ENCODE assay signal across 7 mouse cellular contexts in genomic region chr5:137290677-137291076, GRCm38 (mm10). TPM values are rescaled to one million over a fixed set of nuclear protein-coding genes. Genes with fewer than 3 reads are reported as not detected.
DNase-seq lines count a peak whose midpoint lies in the region; ATAC-seq and TF ChIP-seq lines count a peak whose summit lies in the region.

No protein-coding gene starts in this region.

- peak overlapping the region; percentile 64 for H3K4me3 ChIP-seq in heart, embryonic 10.5 days
- H3K4me3 ChIP-seq in kidney, postnatal 0 days (replicated peaks; ENCODE audit: low read depth, low read length): no peak overlapping the region

- DNase-seq in urinary bladder, postnatal 25 days (ENCODE audit: low spot score): peak; percentile 52
- DNase-seq in urinary bladder, postnatal 4 days (ENCODE audit: low spot score in 2 of 2): no peak
- DNase-seq in cerebellum, adult 9-11 months: peak; percentile 80
- DNase-seq in heart, embryonic 10.5 days (ENCODE audit: low spot score): peak; percentile 92
- no peak for DNase-seq in kidney, postnatal 0 days (ENCODE audit: low spot score)
- peak; percentile 87 for DNase-seq in spleen, postnatal 14 days (ENCODE audit: low spot score in 2 of 2)

- H3K36me3 ChIP-seq in heart, embryonic 10.5 days: peaks cover 7% of the 10 kb centered on the region
- H3K36me3 ChIP-seq in kidney, postnatal 0 days (ENCODE audit: insufficient read depth, low read length): peaks cover 6% of the 10 kb centered on the region; the same call in 1 of the 2 replicates

- H3K4me1 ChIP-seq in heart, embryonic 10.5 days: peaks cover 71% of the 10 kb centered on the region
- H3K4me1 ChIP-seq in kidney, postnatal 0 days (replicated peaks; ENCODE audit: insufficient read depth, low read length): peaks cover 29% of the 10 kb centered on the region

- no peak overlapping the region for H3K9ac ChIP-seq in kidney, postnatal 0 days (ENCODE audit: low read depth, low read length)

- 18% methylated on average over 15 of the region's 15 CpGs for WGBS in heart, embryonic 10.5 days
- WGBS in kidney, postnatal 0 days: 23% methylated on average over 15 of the region's 15 CpGs

- TF ChIP-seq CTCF in kidney, postnatal 0 days (IDR thresholded peaks at IDR 0.05; ENCODE audit: low read depth): peak; percentile 76

- ATAC-seq in kidney, postnatal 0 days (replicated peaks; ENCODE audit: low FRiP score, low read depth): no peak
- peak; percentile 24 for ATAC-seq in megakaryocyte, adult 5-6 weeks (ENCODE audit: poor library complexity, severe bottlenecking)

- H3K27me3 ChIP-seq in heart, embryonic 10.5 days (ENCODE audit: insufficient read depth, poor library complexity, severe bottlenecking): peaks cover 61% of the 10 kb centered on the region
- peaks cover 25% of the 10 kb centered on the region; the same call in 1 of the 2 replicates for H3K27me3 ChIP-seq in kidney, postnatal 0 days (ENCODE audit: insufficient read depth, low read length)

- H3K4me2 ChIP-seq in kidney, postnatal 0 days (ENCODE audit: low read length): no peak overlapping the region

- H3K9me3 ChIP-seq in heart, embryonic 10.5 days: no peaks in the 10 kb centered on the region
- no peaks in the 10 kb centered on the region for H3K9me3 ChIP-seq in kidney, postnatal 0 days (replicated peaks; ENCODE audit: low read length)

- H3K27ac ChIP-seq in heart, embryonic 10.5 days: peak overlapping the region; percentile 59
- H3K27ac ChIP-seq in kidney, postnatal 0 days: no peak overlapping the region

RNA-seq across cellular contexts. Expression of gene Ache, which starts 3.4 kb away (rescaled TPM):
- polyA plus RNA-seq in heart, embryonic 10.5 days (2016; fragmentation: Nextera tagmentation; extraction: Ambion mirVana): 10.7 and 24.1 TPM in 2 replicates
- 6.5 and 7.4 TPM in 2 replicates for polyA plus RNA-seq in kidney, postnatal 0 days (2015; fragmentation: Nextera tagmentation; extraction: Ambion mirVana)
- total RNA-seq in megakaryocyte, adult 5-6 weeks (2015): 0.09 and 0.50 TPM in 2 replicates
- total RNA-seq in megakaryocyte, adult 5-6 weeks (2017): 0.07 and 0.08 TPM in 2 replicates

RNA-seq across cellular contexts. Expression of gene Ufsp1, which starts 3.8 kb away (rescaled TPM):
- 11.1 and 12.3 TPM in 2 replicates for polyA plus RNA-seq in heart, embryonic 10.5 days (2016; fragmentation: Nextera tagmentation; extraction: Ambion mirVana)
- 11.4 and 12.8 TPM in 2 replicates for polyA plus RNA-seq in kidney, postnatal 0 days (2015; fragmentation: Nextera tagmentation; extraction: Ambion mirVana)
- total RNA-seq in megakaryocyte, adult 5-6 weeks (2015): 0.18 and 1.4 TPM in 2 replicates
- total RNA-seq in megakaryocyte, adult 5-6 weeks (2017): 0.24 and 0.59 TPM in 2 replicates

RNA-seq across cellular contexts. Expression of gene Srrt, which starts 16.8 kb away (rescaled TPM):
- 124 and 147 TPM in 2 replicates for polyA plus RNA-seq in heart, embryonic 10.5 days (2016; fragmentation: Nextera tagmentation; extraction: Ambion mirVana)
- 68.0 and 77.7 TPM in 2 replicates for polyA plus RNA-seq in kidney, postnatal 0 days (2015; fragmentation: Nextera tagmentation; extraction: Ambion mirVana)
- 71.9 and 97.1 TPM in 2 replicates for total RNA-seq in megakaryocyte, adult 5-6 weeks (2015)
- total RNA-seq in megakaryocyte, adult 5-6 weeks (2017): 158 and 222 TPM in 2 replicates

RNA-seq across cellular contexts. Expression of gene Trip6, which starts 23.5 kb away (rescaled TPM):
- polyA plus RNA-seq in heart, embryonic 10.5 days (2016; fragmentation: Nextera tagmentation; extraction: Ambion mirVana): 55.6 and 62.2 TPM in 2 replicates
- 74.8 and 75.6 TPM in 2 replicates for polyA plus RNA-seq in kidney, postnatal 0 days (2015; fragmentation: Nextera tagmentation; extraction: Ambion mirVana)
- total RNA-seq in megakaryocyte, adult 5-6 weeks (2015): 4.1 and 4.2 TPM in 2 replicates
- 2.1 and 2.9 TPM in 2 replicates for total RNA-seq in megakaryocyte, adult 5-6 weeks (2017)

RNA-seq across cellular contexts. Expression of gene Slc12a9, which starts 42.7 kb away (rescaled TPM):
- 10.6 and 12.0 TPM in 2 replicates for polyA plus RNA-seq in heart, embryonic 10.5 days (2016; fragmentation: Nextera tagmentation; extraction: Ambion mirVana)
- polyA plus RNA-seq in kidney, postnatal 0 days (2015; fragmentation: Nextera tagmentation; extraction: Ambion mirVana): 11.8 and 12.0 TPM in 2 replicates
- total RNA-seq in megakaryocyte, adult 5-6 weeks (2015): 12.8 and 13.4 TPM in 2 replicates
- 20.9 and 21.6 TPM in 2 replicates for total RNA-seq in megakaryocyte, adult 5-6 weeks (2017)

Comparison
In these comparisons a context has a peak if more than half of its experiments do, and no peak if none do; other contexts are left out.
1. DNase-seq: peak in urinary bladder, postnatal 25 days (single experiment), cerebellum, adult 9-11 months (single experiment), heart, embryonic 10.5 days (single experiment) and spleen, postnatal 14 days (2 of 2); none in urinary bladder, postnatal 4 days (0 of 2) and kidney, postnatal 0 days (single experiment).